ENCODE assay signal across 8 mouse cellular contexts in the genomic region with DNA sequence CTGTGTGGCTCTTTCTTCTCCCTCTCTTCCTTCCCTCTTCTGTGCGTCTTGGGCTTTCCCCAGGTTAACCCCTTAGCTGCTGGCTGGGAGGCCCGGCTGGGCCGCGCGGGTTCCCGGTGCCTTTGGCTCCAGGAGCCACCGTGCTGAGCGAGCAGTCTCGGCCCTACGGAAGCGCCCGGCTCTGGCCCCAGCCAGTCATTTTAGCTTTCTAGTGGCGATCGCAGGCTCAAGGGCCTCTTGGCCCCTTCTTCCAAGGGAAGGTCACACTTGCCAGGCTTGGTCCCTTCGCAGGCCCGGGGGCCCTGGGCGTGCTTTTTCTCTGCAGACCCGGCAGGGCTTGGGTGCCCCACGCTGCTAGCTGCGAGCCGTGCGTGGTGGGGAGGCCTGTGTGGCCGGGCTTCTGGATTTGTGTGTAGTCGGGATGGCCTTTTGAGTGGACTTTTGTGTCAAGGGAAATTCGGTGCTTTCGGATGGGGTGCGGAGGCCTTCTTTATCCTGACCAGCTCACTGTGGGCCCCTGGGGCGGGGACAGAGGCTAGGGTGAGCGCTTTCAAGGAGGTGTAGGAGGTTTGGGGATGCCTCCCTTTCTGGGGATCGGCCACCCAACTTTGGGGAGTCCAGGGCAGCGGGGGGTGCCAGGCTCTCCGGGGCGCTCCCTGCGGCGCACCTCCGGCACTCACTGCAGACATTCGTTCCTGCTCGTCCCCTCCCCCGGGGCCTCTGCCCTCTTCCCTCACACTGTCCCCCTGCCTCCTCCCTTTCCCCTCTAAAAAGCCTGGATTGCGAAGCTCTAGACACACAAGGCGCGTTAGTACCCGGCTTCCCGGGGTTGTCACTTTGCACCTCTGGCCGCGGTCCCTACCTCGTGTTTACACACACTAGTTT. TPM values are rescaled to one million over a fixed set of nuclear protein-coding genes. Genes with fewer than 3 reads are reported as not detected.
A peak's percentile ranks its signal among the peaks of the same experiment; 100 is the strongest.
DNase-seq lines count a peak whose midpoint lies in the region; ATAC-seq and TF ChIP-seq lines count a peak whose summit lies in the region.

No protein-coding gene starts in this region.

- peaks cover 42% of the 10 kb centered on the region for H3K4me1 ChIP-seq in embryonic facial prominence, embryonic 12.5 days
- H3K4me1 ChIP-seq in heart, embryonic 13.5 days = peaks cover 45% of the 10 kb centered on the region
- peaks cover 27% of the 10 kb centered on the region for H3K4me1 ChIP-seq in kidney, postnatal 0 days (replicated peaks; ENCODE audit: insufficient read depth, low read length)
- peaks cover 32% of the 10 kb centered on the region for H3K4me1 ChIP-seq in lung, embryonic 14.5 days (ENCODE audit: insufficient read depth)

- TF ChIP-seq CTCF in layer of hippocampus, adult 2 months (conservative IDR thresholded peaks at IDR 0.05) = no peak
- TF ChIP-seq CTCF in kidney, postnatal 0 days (IDR thresholded peaks at IDR 0.05; ENCODE audit: low read depth) = no peak
- TF ChIP-seq CTCF in lung, embryonic 14.5 days (IDR thresholded peaks at IDR 0.05; ENCODE audit: low read depth) = no peak

- peak overlapping the region; percentile 86 for H3K4me2 ChIP-seq in embryonic facial prominence, embryonic 12.5 days (replicated peaks)
- H3K4me2 ChIP-seq in heart, embryonic 13.5 days = peak overlapping the region; percentile 94
- H3K4me2 ChIP-seq in kidney, postnatal 0 days (ENCODE audit: low read length) = peak overlapping the region; percentile 88
- peak overlapping the region; percentile 98 for H3K4me2 ChIP-seq in lung, embryonic 14.5 days

- H3K9ac ChIP-seq in embryonic facial prominence, embryonic 12.5 days = peak overlapping the region; percentile 99
- H3K9ac ChIP-seq in heart, embryonic 13.5 days = peak overlapping the region; percentile 97
- peak overlapping the region; percentile 97 for H3K9ac ChIP-seq in kidney, postnatal 0 days (ENCODE audit: low read depth, low read length)
- H3K9ac ChIP-seq in lung, embryonic 14.5 days = peak overlapping the region; percentile 97

- WGBS in embryonic facial prominence, embryonic 12.5 days = under 1% methylated on average over 45 of the region's 47 CpGs
- under 1% methylated on average over 47 of the region's 47 CpGs for WGBS in heart, embryonic 13.5 days
- WGBS in kidney, postnatal 0 days = under 1% methylated on average over 47 of the region's 47 CpGs
- under 1% methylated on average over 47 of the region's 47 CpGs for WGBS in lung, embryonic 14.5 days

- H3K36me3 ChIP-seq in embryonic facial prominence, embryonic 12.5 days = no peaks in the 10 kb centered on the region
- no peaks in the 10 kb centered on the region for H3K36me3 ChIP-seq in heart, embryonic 13.5 days
- no peaks in the 10 kb centered on the region for H3K36me3 ChIP-seq in kidney, postnatal 0 days (ENCODE audit: insufficient read depth, low read length)
- H3K36me3 ChIP-seq in lung, embryonic 14.5 days (ENCODE audit: insufficient read depth) = no peaks in the 10 kb centered on the region

- peak overlapping the region; percentile 63 for H3K4me3 ChIP-seq in layer of hippocampus, adult 2 months
- H3K4me3 ChIP-seq in embryonic facial prominence, embryonic 12.5 days = peak overlapping the region; percentile 91
- H3K4me3 ChIP-seq in heart, embryonic 13.5 days = peak overlapping the region; percentile 91
- peak overlapping the region; percentile 89 for H3K4me3 ChIP-seq in kidney, postnatal 0 days (replicated peaks; ENCODE audit: low read depth, low read length)
- peak overlapping the region; percentile 81 for H3K4me3 ChIP-seq in lung, embryonic 14.5 days (ENCODE audit: low read depth, low read length)

- H3K27me3 ChIP-seq in embryonic facial prominence, embryonic 12.5 days = no peaks in the 10 kb centered on the region
- H3K27me3 ChIP-seq in heart, embryonic 13.5 days (replicated peaks) = no peaks in the 10 kb centered on the region
- H3K27me3 ChIP-seq in kidney, postnatal 0 days (ENCODE audit: insufficient read depth, low read length) = no peaks in the 10 kb centered on the region
- no peaks in the 10 kb centered on the region for H3K27me3 ChIP-seq in lung, embryonic 14.5 days (ENCODE audit: insufficient read depth, low read length)

- peak overlapping the region; percentile 87 for H3K27ac ChIP-seq in layer of hippocampus, adult 2 months
- peak overlapping the region; percentile 100 for H3K27ac ChIP-seq in embryonic facial prominence, embryonic 12.5 days
- H3K27ac ChIP-seq in heart, embryonic 13.5 days (replicated peaks) = peak overlapping the region; percentile 97
- H3K27ac ChIP-seq in kidney, postnatal 0 days = peak overlapping the region; percentile 99
- H3K27ac ChIP-seq in lung, embryonic 14.5 days (ENCODE audit: low read depth) = peak overlapping the region; percentile 99

- peak in 1 of 2 experiments; percentile 22 for DNase-seq in layer of hippocampus, adult 2 months (ENCODE audit: low spot score in 2 of 2)
- DNase-seq in layer of hippocampus, adult 8-10 months (ENCODE audit: low spot score in 2 of 2) = no peak
- DNase-seq in kidney, postnatal 0 days (ENCODE audit: low spot score) = peak; percentile 88
- peak; percentile 87 for DNase-seq in lung, embryonic 14.5 days
- peak; percentile 43 for DNase-seq in ovary, adult 18-20 months (ENCODE audit: low spot score)
- peak; percentile 55 to 76 for DNase-seq in urinary bladder, adult 18-20 months (ENCODE audit: low spot score in 2 of 2)

- ATAC-seq in embryonic facial prominence, embryonic 12.5 days (ENCODE audit: insufficient number of reproducible peaks, insufficient read depth, low FRiP score, low TSS enrichment) = peak; percentile 54; the same call in 1 of the 2 replicates
- ATAC-seq in heart, embryonic 13.5 days (ENCODE audit: extremely low read depth, insufficient number of reproducible peaks, low FRiP score, low TSS enrichment) = peak; percentile 22; the same call in 1 of the 2 replicates
- ATAC-seq in kidney, postnatal 0 days (replicated peaks; ENCODE audit: low FRiP score, low read depth) = peak; percentile 69
- ATAC-seq in lung, embryonic 14.5 days (ENCODE audit: insufficient read depth) = peak; percentile 58; the same call in 1 of the 2 replicates

- H3K9me3 ChIP-seq in embryonic facial prominence, embryonic 12.5 days = no peaks in the 10 kb centered on the region
- H3K9me3 ChIP-seq in heart, embryonic 13.5 days = no peaks in the 10 kb centered on the region
- H3K9me3 ChIP-seq in kidney, postnatal 0 days (replicated peaks; ENCODE audit: low read length) = no peaks in the 10 kb centered on the region
- no peaks in the 10 kb centered on the region for H3K9me3 ChIP-seq in lung, embryonic 14.5 days (ENCODE audit: low read depth, low read length)

RNA-seq across cellular contexts. Expression of gene Tcf7l2, which starts 2.2 kb away (rescaled TPM):
- 10 to 100 TPM in 1 of 2 experiments, 1 to 10 TPM in 1; 9.9 to 11.3 TPM for total RNA-seq in layer of hippocampus, adult 2 months (2021)
- total RNA-seq in layer of hippocampus, adult 8-10 months (2022) = 10 to 100 TPM in 2 of 4 experiments, 1 to 10 TPM in 2; 7.6 to 12.1 (median 9.9) TPM
- polyA plus RNA-seq in embryonic facial prominence, embryonic 12.5 days (2016; fragmentation: Nextera tagmentation; extraction: Ambion mirVana) = 137 and 148 TPM in 2 replicates
- polyA plus RNA-seq in heart, embryonic 13.5 days (2015; fragmentation: Nextera tagmentation; extraction: Ambion mirVana) = 42.6 and 43.8 TPM in 2 replicates
- 53.4 and 55.1 TPM in 2 replicates for polyA plus RNA-seq in kidney, postnatal 0 days (2015; fragmentation: Nextera tagmentation; extraction: Ambion mirVana)
- 57.1 and 58.5 TPM in 2 replicates for polyA plus RNA-seq in lung, embryonic 14.5 days (2014; fragmentation: Nextera tagmentation; extraction: Ambion mirVana)

Comparison
In these comparisons a context has a peak if more than half of its experiments do, and no peak if none do; other contexts are left out.
1. DNase-seq: peak in kidney, postnatal 0 days (single experiment), lung, embryonic 14.5 days (single experiment), ovary, adult 18-20 months (single experiment) and urinary bladder, adult 18-20 months (2 of 2); none in layer of hippocampus, adult 8-10 months (0 of 2).
2. Peak in every context shown above with its lines, with median percentiles within 50 percentile points of each other: H3K27ac ChIP-seq, H3K4me3 ChIP-seq, ATAC-seq, H3K4me2 ChIP-seq and H3K9ac ChIP-seq.